Mouse (Mus musculus): Measurements from ENCODE around the gene Col9a1.

GRCm38 (mm10) chr1:24286360-24286759 lies 109.0 kb downstream of the Col9a1 start:
- no peak for TF ChIP-seq GATA1 (IDR thresholded peaks at IDR 0.05; ENCODE audit: borderline replicate concordance, low read length)
- no peak for TF ChIP-seq FLI1 (IDR thresholded peaks at IDR 0.05; ENCODE audit: low read length)
